Mouse (Mus musculus) heart, postnatal 0 days (tissue): ENCODE measurements around the gene Ncf1. TPM values are rescaled to one million over a fixed set of nuclear protein-coding genes. Genes with fewer than 3 reads are reported as not detected.

Source experiments
- ATAC-seq: fragments of 200-750 bp; cut with Nextera tagmentation; 2 replicates; pipeline ENCODE4 v1.8.0; 2017; ENCODE audit warnings: low read depth, moderate number of reproducible peaks, moderate library complexity; ENCODE audit not compliant: insufficient read depth
- DNase-seq: peaks from one replicate; pipeline ENCODE4 v3.0.0-alpha.2; 2016; ENCODE audit warnings: low spot score
- H3K27ac ChIP-seq: fragments of 300-500 bp; sonication (generic); 2 replicates; pipeline ENCODE4 v1.5.1; 2014; ENCODE audit warnings: low read depth, mild to moderate bottlenecking
- H3K27me3 ChIP-seq: fragments of 300-500 bp; sonication (generic); 2 replicates; pipeline ENCODE4 v1.6.1; 2014; ENCODE audit warnings: low read length, mixed read lengths; ENCODE audit not compliant: control insufficient read depth, insufficient read depth
- H3K36me3 ChIP-seq: fragments of 300-500 bp; sonication (generic); replicated peaks from 2 replicates; pipeline ENCODE4 v1.6.1; 2014; ENCODE audit warnings: low read length, mixed read lengths; ENCODE audit not compliant: control insufficient read depth, insufficient read depth
- H3K4me1 ChIP-seq: fragments of 300-500 bp; sonication (generic); 2 replicates; pipeline ENCODE4 v1.6.1; 2014; ENCODE audit warnings: antibody characterized with exemption; ENCODE audit not compliant: control insufficient read depth, insufficient read depth
- H3K4me2 ChIP-seq: fragments of 300-500 bp; sonication (generic); 2 replicates; pipeline ENCODE4 v1.6.1; 2014; ENCODE audit warnings: low read depth, mild to moderate bottlenecking, low read length, moderate library complexity
- H3K4me3 ChIP-seq: fragments of 300-500 bp; sonication (generic); 2 replicates; pipeline ENCODE4 v1.5.1; 2014; ENCODE audit warnings: low read depth, low read length
- H3K9ac ChIP-seq: fragments of 300-500 bp; sonication (generic); replicated peaks from 2 replicates; pipeline ENCODE4 v1.6.1; 2014; ENCODE audit warnings: low read depth, low read length, mixed read lengths
- H3K9me3 ChIP-seq: fragments of 300-500 bp; sonication (generic); replicated peaks from 2 replicates; pipeline ENCODE4 v1.6.1; 2016; ENCODE audit warnings: low read length; ENCODE audit not compliant: control insufficient read depth
- CTCF ChIP-seq: IDR thresholded peaks from 2 replicates; pipeline ENCODE4 v1.5.1; 2016; ENCODE audit warnings: antibody characterized with exemption, control low read depth, low read depth
- EP300 ChIP-seq: IDR thresholded peaks from 2 replicates; pipeline ENCODE4 v1.6.1; 2016; ENCODE audit warnings: antibody characterized with exemption, low read depth
- WGBS: fragments of 180-500 bp; shearing (Covaris S2); extraction: QIAGEN DNeasy Blood & Tissue Kit; methylation state at CpG from one replicate; pipeline ENCODE4 v1.1.7; 2014; 5-methylcytosine and 5-hydroxymethylcytosine counted together
- polyA plus RNA-seq: library from polyadenylated mRNA; unstranded; fragments of >200 nt; fragmentation: Nextera tagmentation; extraction: Ambion mirVana; gene quantifications from 2 replicates; pipeline ENCODE4 v1.2.1, GENCODE M21; 2015
- total RNA-seq: library from RNA; depleted of rRNA; stranded (reverse); fragments of >200 nt; gene quantifications from 2 replicates; pipeline ENCODE4 v1.2.3, GENCODE M21; 2014; ENCODE audit warnings: low replicate concordance

Gene Ncf1
- total and polyA plus RNA-seq, 2 experiments from 2014 or later, result 1.7 to 3.1 TPM

- Histone ChIP-seq H3K36me3 (peaks cover 95% of the 10 kb centered on the region), H3K27me3 (no peaks in the 10 kb centered on the region), H3K4me2 (no peak overlapping the region), H3K4me1 (no peaks in the 10 kb centered on the region), H3K4me3 (no peak overlapping the region), H3K9me3 (no peaks in the 10 kb centered on the region), H3K27ac (no peak overlapping the region), H3K9ac (no peak overlapping the region)
- no peak for TF ChIP-seq EP300
- TF ChIP-seq CTCF, result no peak
- 94% methylated on average over 9 of the region's 9 CpGs for WGBS
- no peak for ATAC-seq
- DNase-seq, result no peak
These were observed 30.7 kb upstream of the Ncf1 start for GRCm38 (mm10) chr5:134260001-134260636.

GRCm38 (mm10) chr5:134258934-134259333 lies 29.5 kb upstream of the Ncf1 start:
- ATAC-seq (no peak), DNase-seq (no peak)
- Histone ChIP-seq H3K4me3 (no peak overlapping the region), H3K9ac (no peak overlapping the region), H3K4me2 (no peak overlapping the region), H3K36me3 (peaks cover 94% of the 10 kb centered on the region), H3K4me1 (no peaks in the 10 kb centered on the region), H3K27ac (no peak overlapping the region), H3K27me3 (no peaks in the 10 kb centered on the region), H3K9me3 (no peaks in the 10 kb centered on the region)
- 89% methylated on average over 2 of the region's 2 CpGs for WGBS
- TF ChIP-seq CTCF, result no peak
- TF ChIP-seq EP300, result no peak

GRCm38 (mm10) chr5:134258395-134258794 lies 29.0 kb upstream of the Ncf1 start:
- Histone ChIP-seq H3K27ac (no peak overlapping the region), H3K9me3 (no peaks in the 10 kb centered on the region), H3K4me1 (no peaks in the 10 kb centered on the region), H3K36me3 (peaks cover 94% of the 10 kb centered on the region), H3K9ac (no peak overlapping the region), H3K27me3 (no peaks in the 10 kb centered on the region), H3K4me2 (no peak overlapping the region), H3K4me3 (no peak overlapping the region)
- no peak for TF ChIP-seq CTCF
- TF ChIP-seq EP300, result no peak
- DNase-seq (no peak), ATAC-seq (no peak)
- WGBS, result 66% methylated on average over 4 of the region's 4 CpGs

- Histone ChIP-seq H3K27me3 (no peaks in the 10 kb centered on the region), H3K9me3 (no peaks in the 10 kb centered on the region), H3K4me1 (no peaks in the 10 kb centered on the region), H3K4me2 (no peak overlapping the region), H3K4me3 (no peak overlapping the region), H3K27ac (no peak overlapping the region), H3K36me3 (peaks cover 94% of the 10 kb centered on the region), H3K9ac (no peak overlapping the region)
- TF ChIP-seq CTCF (no peak), EP300 (no peak)
- ATAC-seq, result no peak
- 76% methylated on average over 13 of the region's 13 CpGs for WGBS
- no peak for DNase-seq
These were observed 28.1 kb upstream of the Ncf1 start for GRCm38 (mm10) chr5:134257349-134258031.

- DNase-seq, result no peak
- Histone ChIP-seq H3K9ac (no peak overlapping the region), H3K36me3 (peaks cover 93% of the 10 kb centered on the region), H3K4me1 (no peaks in the 10 kb centered on the region), H3K9me3 (no peaks in the 10 kb centered on the region), H3K27ac (no peak overlapping the region), H3K27me3 (no peaks in the 10 kb centered on the region), H3K4me3 (no peak overlapping the region), H3K4me2 (no peak overlapping the region)
- WGBS, result 90% methylated on average over 10 of the region's 10 CpGs
- no peak for ATAC-seq
- TF ChIP-seq CTCF (no peak), EP300 (no peak)
These were observed 25.9 kb upstream of the Ncf1 start for GRCm38 (mm10) chr5:134255294-134255693.

GRCm38 (mm10) chr5:134253806-134254205 lies 24.4 kb upstream of the Ncf1 start:
- TF ChIP-seq EP300 (no peak), CTCF (peak; percentile 21)
- H3K27me3 ChIP-seq, result no peaks in the 10 kb centered on the region
- 74% methylated on average over 3 of the region's 3 CpGs for WGBS
- ATAC-seq (no peak), DNase-seq (no peak)
- no peak overlapping the region for H3K4me3 ChIP-seq
- H3K27ac ChIP-seq, result no peak overlapping the region
- H3K36me3 ChIP-seq, result peaks cover 93% of the 10 kb centered on the region
- H3K9ac ChIP-seq, result no peak overlapping the region
- H3K9me3 ChIP-seq, result no peaks in the 10 kb centered on the region
- H3K4me2 ChIP-seq, result no peak overlapping the region
- H3K4me1 ChIP-seq, result no peaks in the 10 kb centered on the region
